Mouse (Mus musculus): ENCODE measurements around the gene Slc51b.

DNA sequence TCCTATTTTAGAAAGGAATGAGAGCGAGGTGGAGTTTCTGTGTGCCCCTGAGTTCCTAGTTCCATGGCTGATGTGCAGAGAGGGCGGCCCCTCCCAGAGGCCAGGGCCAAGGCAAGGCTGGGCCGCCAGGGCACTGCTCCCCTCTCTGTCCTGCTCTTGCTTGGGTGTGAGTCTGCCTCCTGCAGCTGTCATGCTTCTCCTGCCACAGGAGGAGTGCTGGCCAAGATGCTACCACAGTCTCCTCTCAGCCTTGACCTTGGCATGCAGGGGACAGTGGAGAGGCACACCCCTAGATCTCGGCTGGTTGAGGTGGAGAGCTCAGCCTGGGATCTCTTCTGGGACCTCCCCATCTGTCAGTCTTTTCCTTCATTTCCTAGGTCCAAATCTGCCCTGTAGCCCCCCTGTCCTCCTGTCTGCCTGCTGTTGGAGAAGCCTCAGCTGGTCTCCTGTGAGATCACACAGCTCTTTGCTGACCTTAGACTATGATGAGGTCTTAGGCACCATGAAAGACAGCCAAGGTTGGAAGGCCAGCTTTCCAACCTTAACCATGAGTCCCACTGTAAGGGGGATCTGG lies 41.7 kb downstream of the Slc51b start:
- TF ChIP-seq CTCF (IDR thresholded peaks at IDR 0.05; ENCODE audit: extremely low read depth, insufficient read depth, low read length) = no peak
- TF ChIP-seq POLR2A (IDR thresholded peaks at IDR 0.05; ENCODE audit: extremely low read depth, insufficient read depth, low read length) = no peak
